Mouse (Mus musculus): ENCODE results near the gene Dcdc2a.

Dcdc2a gene

GRCm38 (mm10) chr13:25055873-25056667 is at the start of gene Dcdc2a:
Dcdc2a (plus strand) TSS chr13:25056004.
- DNase-seq (ENCODE audit: low spot score) = no peak

GRCm38 (mm10) chr13:25007115-25007514 is 48.7 kb upstream of the Dcdc2a start:
- no peak for DNase-seq (ENCODE audit: low spot score)

GRCm38 (mm10) chr13:25018316-25018715 is 37.5 kb upstream of the Dcdc2a start:
- no peak for DNase-seq (ENCODE audit: low spot score)

GRCm38 (mm10) chr13:25019793-25020539 is 35.8 kb upstream of the Dcdc2a start, which contains the start of gene Mrs2:
Mrs2 (minus strand) TSS chr13:25020379.
- peak; percentile 55 for DNase-seq (ENCODE audit: low spot score)

- DNase-seq (ENCODE audit: low spot score) = no peak
Observed at GRCm38 (mm10) chr13:25020540-25020892, 35.3 kb upstream of the Dcdc2a start.

GRCm38 (mm10) chr13:25022386-25022785 is 33.4 kb upstream of the Dcdc2a start:
- no peak for DNase-seq (ENCODE audit: low spot score)

GRCm38 (mm10) chr13:25023129-25023528 is 32.7 kb upstream of the Dcdc2a start:
- DNase-seq (ENCODE audit: low spot score) = no peak

DNA sequence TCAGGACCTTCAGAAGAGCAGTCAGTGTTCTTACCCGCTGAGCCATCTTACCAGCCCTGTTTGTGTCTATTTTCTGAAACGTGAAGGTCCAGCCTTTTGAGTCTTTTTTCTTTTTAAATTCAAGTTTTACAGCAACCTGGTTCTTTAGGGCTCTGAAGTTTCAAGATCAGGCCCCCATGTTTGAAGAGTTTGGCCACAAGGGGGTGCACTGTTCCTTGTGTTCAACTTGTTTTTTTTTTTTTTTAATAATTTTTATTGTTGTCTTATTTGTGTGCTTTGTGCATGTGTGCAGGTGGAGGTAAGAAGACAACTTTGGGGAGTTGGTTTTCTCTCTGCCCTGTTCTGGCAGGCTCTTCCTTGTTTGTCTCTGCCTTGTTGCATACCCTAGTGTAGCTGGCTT is 31.1 kb upstream of the Dcdc2a start:
- no peak for DNase-seq (ENCODE audit: low spot score)

DNA sequence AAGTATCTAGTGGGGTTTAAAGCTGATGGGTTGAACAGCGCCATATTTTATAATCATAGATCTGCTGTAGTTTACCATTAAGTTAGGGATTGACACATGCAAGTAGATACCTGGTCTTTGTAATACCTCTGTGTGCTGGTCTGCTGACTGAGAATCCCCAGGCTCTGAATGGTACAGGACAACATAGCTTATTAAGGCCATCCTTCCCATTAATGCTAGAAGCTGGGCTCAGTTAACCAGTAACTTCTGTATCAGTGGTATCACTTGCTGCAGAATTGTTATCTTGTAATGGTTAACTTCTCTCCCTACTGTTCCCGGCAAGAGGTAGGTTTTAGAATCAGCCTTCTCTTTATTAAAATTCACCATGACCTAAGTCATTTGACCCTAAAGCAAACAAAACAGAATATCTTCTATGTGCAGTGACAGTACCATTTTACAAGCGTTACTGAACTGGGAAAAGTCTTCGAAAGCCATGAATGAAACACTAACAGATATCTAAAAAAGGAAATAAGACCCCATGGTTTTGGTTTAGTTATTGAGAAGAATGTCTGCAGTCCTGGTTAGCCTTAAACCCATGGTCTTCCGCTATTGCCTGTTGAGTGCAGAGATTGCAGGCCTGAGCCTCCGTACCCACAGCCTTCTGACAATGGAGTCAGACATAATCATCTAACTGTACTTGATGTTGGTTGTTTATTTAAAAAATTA is 29.2 kb upstream of the Dcdc2a start:
- DNase-seq (ENCODE audit: low spot score) = no peak

DNA sequence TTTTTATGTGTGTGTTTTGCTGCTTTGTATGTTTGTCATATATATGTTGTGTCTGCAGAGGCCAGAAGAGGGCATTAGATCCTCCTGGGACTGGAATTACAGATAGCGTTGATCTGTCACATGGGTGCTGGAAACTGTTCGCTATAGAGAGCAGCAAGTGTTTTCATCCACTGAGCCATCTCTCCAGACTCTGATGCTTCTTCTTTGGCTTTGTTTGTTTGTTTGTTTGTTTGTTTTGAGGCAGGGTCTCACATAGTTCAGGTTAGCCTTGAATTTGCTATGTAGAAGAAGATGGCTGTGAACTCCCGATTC is 28.7 kb upstream of the Dcdc2a start:
- DNase-seq (ENCODE audit: low spot score) = no peak

- DNase-seq (ENCODE audit: low spot score) = no peak
Observed at GRCm38 (mm10) chr13:25039488-25039887, 16.3 kb upstream of the Dcdc2a start.

DNA sequence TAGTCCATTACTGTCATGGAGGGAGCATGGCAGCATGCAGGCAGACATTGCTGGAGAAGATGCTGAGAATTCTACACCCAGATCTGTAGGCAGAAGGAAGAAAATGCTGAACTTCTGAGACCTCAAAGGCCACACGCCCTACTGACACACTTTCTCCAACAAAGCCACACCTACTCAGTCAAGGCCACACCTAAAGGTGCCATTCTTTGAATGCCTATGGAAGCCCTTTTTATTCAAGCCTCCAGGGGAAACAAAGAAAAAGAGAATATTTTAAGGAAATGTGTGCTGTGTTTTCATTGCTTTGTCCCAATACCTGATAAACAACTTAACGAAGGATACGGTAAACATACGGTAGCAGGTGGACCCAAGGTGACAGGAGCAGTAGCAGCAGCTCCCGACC is 3.1 kb upstream of the Dcdc2a start:
- DNase-seq (ENCODE audit: low spot score) = no peak

- peak; percentile 41 for DNase-seq (ENCODE audit: low spot score)
Observed at GRCm38 (mm10) chr13:25055111-25055554, 671 bp upstream of the Dcdc2a start.

DNA sequence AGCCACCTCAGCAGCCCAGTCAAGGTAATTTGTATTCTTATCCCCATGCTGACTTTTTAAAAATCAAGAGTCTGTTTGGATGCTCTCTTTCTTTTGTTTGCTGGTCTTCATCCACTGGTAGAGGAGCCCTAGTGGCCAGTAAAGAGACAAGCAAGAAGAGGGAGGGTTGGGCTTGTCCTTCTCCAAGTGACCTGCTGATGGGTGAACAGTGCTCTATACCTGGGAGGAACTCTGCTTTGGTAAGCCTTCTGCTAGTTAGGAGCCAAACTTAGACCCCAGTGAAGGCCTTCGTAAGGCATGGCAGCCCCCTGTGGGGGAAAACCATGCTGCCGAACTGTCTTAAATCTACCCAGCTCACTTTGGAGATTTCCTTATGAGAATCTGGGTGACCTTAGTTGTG is 10.9 kb downstream of the Dcdc2a start:
- DNase-seq (ENCODE audit: low spot score) = no peak

- DNase-seq (ENCODE audit: low spot score) = no peak
Observed at GRCm38 (mm10) chr13:25067183-25067582, 11.4 kb downstream of the Dcdc2a start.

DNA sequence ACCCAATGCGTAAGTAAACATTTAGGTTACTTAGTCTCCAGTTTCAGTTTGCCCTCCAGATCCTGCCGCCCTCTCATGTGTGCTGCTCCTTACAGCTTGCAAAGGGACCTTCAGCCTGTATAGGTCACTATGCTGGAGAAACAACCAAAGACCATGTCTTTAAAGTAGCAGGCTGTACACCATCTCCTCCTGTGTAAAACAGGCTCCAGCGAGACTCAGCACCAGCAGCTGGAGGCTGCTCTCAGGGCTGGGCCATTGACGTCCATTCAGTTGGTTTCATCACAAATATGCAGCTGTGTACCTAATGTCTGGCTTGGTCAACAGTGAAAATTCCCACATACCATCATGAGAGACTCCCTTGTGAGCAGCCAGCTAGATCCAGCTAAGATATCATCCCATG is 14.0 kb downstream of the Dcdc2a start:
- DNase-seq (ENCODE audit: low spot score) = no peak

GRCm38 (mm10) chr13:25070791-25071190 is 15.0 kb downstream of the Dcdc2a start:
- no peak for DNase-seq (ENCODE audit: low spot score)

DNA sequence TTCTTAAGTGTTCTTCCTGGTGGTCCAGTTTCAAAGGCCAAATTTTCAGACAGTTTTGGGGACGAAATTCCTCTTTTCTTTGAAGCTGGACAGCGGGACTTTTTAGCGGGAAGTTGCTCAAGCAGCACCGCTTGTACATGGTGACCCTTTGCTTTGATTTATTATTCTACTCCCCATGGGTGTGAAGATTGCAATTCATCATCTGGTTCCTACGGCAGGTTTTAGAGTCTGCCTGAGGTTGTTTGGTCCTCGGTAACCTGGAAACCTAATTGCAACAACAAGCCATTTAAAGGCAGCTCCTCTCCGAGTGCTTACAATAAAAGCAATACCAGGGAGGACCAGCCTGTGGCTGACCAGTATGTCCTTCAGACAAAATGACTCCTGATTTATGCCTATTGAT is 21.5 kb downstream of the Dcdc2a start:
- DNase-seq (ENCODE audit: low spot score) = no peak

DNA sequence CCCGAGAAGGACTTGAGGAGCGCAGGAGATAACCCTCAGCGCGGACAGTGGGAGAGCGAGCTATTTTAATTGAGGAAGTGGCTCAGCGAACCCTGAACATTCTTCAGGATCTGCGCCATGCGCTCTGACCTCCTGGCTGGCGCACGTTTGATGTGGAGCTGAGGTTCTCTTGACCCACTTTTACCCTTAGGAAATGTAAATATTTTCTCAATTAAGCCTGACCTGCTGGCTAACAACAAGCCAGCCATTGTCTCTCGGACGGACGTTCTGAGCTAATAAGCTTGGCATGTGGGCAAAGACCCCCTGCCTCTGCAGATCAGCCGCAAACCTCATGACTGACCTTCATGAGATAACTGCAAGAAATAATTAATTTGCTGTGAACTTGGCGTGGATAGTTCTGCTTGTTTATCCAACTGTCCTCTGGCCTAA is 27.4 kb downstream of the Dcdc2a start:
- no peak for DNase-seq (ENCODE audit: low spot score)

DNA sequence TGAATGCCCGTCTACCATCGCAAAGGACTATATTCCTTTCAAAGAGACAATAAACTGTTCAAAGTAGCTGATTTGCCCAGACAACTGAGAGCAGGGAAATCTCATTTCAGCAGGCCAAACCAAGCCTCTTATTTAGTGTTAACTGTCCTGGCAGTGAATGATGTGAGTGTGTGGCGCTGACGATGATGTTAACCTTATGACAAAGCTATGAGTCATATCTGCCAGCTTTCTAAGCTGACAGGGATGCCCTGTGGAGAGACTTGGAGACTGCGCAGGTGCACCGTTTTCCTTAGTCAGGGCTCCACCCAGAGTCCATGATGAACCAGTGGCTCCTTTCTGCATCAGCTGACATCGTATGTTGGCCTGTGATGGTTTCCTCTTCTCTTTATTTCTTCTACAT is 29.3 kb downstream of the Dcdc2a start:
- no peak for DNase-seq (ENCODE audit: low spot score)

GRCm38 (mm10) chr13:25091347-25091746 is 35.5 kb downstream of the Dcdc2a start:
- DNase-seq (ENCODE audit: low spot score) = no peak

- no peak for DNase-seq (ENCODE audit: low spot score)
Observed at GRCm38 (mm10) chr13:25093776-25094175, 38.0 kb downstream of the Dcdc2a start.

DNA sequence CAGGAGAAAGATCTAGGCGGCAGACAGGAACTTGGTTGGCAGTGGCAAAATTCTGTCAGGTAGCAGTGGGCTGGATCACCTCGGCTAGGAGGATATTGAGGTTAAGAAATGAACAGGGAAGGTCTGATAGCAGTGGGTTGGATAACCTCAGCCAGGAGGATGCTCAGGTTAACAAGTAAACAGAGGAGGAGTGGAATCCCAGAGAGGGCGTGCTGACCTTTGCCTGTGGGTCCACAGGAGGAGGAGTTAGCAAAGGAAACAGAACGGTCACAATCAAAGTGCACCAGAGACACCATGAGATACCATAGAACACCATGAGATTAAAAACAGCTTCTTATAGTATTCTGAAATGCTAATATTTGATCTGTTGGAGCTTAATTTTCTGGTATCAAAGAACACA is 38.6 kb downstream of the Dcdc2a start:
- DNase-seq (ENCODE audit: low spot score) = no peak

Measured in layer of hippocampus, adult 9-10 months (tissue).